Mouse (Mus musculus) gastrocnemius, postnatal 10 days (tissue): Measurements from ENCODE around the gene Fbn1. TPM values are rescaled to one million over a fixed set of nuclear protein-coding genes. Genes with fewer than 3 reads are reported as not detected.

Source experiments
- DNase-seq: peaks from one replicate; pipeline ENCODE4 v3.0.0; 2021; ENCODE audit warnings: mixed read lengths
- long read RNA-seq, 2 experiments: library from polyadenylated mRNA; stranded (forward); transcript quantifications; one replicate each; pipeline ENCODE4 v2.0.0; 2021
- total RNA-seq, 2 experiments: library from RNA; stranded (reverse); gene quantifications; 2 replicates each; pipeline ENCODE4 v1.2.3; 2021

Gene Fbn1
- 100 to 1,000 TPM; 212 to 274 TPM for total RNA-seq
- long read RNA-seq, experiment 1, full-length matches to known transcripts, result 9 of 49 reads
- long read RNA-seq, experiment 1, partial matches to known transcripts, result 29 of 49 reads
- long read RNA-seq, experiment 1, other reads (novel, unspliced or antisense), result 11 of 49 reads
- long read RNA-seq, experiment 2, full-length matches to known transcripts, result 7 of 42 reads
- long read RNA-seq, experiment 2, partial matches to known transcripts, result 28 of 42 reads
- long read RNA-seq, experiment 2, other reads (novel, unspliced or antisense), result 7 of 42 reads

DNA sequence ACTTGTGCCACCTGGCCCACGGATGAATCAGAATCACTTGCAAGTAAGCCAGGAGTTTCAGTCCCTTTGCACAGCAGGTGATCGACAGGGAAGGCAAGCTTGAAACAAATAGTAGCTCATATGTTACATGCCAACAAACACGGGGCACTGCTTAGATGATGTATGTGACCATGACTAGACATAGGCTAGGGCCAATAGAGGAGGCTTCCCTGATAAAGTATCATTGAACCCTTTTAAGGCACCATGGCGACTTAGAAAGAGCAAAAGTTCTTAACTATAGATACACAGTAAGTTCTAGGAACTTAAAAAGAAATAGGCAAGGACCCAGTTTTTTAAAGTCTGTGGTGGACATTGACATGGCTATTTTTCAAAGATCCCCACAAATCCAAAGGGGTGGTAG lies at the start of gene Fbn1:
TSS of gene Fbn1 (minus strand) at position 101 of the 400 bp plus-strand sequence.
- DNase-seq, result no peak

DNA sequence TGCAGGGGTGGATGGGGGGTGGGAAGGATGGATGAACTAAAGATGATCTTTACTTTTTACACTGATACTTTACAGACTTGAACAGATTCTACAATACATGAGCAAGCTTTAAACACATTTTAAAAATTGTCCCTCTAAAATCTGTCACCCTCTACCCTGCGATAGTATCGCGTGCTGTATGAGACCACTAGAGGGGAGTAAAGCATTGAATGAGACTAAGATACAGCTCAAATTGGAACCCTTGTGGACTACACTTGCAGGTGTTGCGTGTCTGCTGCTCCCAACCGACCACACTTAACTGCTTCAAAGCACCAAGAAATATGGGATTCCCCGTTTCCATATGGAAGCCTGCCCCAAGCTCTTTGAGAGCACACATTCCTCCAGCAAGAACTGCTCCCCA lies 48.0 kb upstream of the Fbn1 start:
- DNase-seq, result no peak

DNA sequence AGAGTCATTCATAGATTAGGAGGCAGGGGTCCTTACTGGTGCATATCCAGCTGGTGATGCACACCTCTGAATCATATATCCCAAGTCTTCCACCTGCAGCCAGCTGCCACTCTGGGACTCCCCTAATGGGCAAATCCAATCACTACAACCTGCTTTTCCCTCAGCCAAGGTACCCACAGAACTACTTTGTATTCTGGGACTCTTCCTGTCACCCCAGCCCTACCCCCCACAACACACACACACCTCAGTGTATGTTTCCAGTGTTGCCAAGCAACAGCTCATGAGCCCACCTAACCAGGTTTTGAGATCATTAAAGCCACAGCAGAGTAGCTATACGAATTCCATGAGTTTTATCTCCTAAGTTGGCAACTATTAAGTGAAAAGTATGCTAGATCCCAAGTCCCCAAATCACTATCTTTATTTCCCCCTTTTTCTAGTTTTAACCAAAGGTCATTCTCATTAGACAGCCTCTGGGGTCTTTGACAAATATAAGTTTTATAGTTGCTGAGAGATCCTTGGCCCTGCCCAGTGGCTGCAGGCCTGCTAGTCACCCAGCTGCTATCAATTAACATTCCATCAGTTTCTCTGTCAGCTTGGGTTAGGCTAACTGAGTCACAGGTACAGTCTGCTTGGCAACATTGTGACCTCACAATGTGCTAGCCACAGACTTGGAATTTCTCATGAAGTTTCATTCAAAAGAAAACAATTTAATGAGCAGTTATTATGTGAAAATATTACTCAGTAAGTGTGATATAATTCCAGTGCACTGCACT lies 41.2 kb upstream of the Fbn1 start:
- DNase-seq, result no peak

GRCm38 (mm10) chr2:125544986-125545385 lies 37.2 kb upstream of the Fbn1 start:
- DNase-seq, result no peak

GRCm38 (mm10) chr2:125543646-125544045 lies 35.9 kb upstream of the Fbn1 start:
- no peak for DNase-seq

- DNase-seq, result no peak
Measured at GRCm38 (mm10) chr2:125541451-125541850, 33.7 kb upstream of the Fbn1 start.

GRCm38 (mm10) chr2:125540579-125540978 lies 32.8 kb upstream of the Fbn1 start:
- DNase-seq, result no peak

GRCm38 (mm10) chr2:125539640-125540039 lies 31.8 kb upstream of the Fbn1 start:
- DNase-seq, result no peak

DNA sequence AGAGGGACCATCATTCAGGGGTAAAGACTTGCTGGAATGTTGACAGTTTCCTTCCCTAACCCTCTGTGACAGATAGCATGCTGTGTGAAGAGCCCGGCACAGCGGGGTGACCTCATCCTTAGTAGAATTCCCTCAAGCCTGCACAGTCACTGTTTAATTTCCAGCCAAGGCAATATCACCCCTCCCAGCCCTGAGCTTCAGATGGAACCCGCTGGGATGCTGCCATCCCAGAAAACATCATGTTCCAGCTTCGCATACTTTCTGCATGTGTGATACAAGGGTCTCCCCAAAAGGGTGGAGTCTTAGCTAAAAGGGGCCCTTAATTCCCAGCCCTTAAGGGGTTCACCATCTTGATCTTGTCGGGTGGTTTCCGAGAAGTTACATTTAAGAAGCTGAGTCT lies 22.9 kb upstream of the Fbn1 start:
- peak; percentile 40 for DNase-seq

DNA sequence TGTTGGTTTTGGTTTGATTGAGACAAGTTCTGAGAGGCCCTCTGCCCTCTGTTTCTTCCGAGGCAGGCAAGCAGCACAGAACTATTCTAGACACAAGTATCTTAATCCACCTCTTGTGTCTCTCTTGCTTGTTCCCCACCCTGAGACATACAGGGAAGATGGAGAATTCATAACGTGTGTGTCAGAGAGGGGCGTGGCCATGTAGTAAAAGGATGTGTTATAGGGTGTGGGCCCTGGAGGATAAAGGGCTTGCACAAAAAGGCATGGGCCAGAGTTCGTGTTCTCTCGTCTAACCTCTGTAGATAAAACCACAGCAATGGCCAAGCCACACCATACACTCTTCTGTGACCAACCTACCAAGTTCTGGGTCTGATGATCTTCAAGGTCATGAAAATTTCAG lies 18.8 kb upstream of the Fbn1 start:
- DNase-seq, result no peak

DNA sequence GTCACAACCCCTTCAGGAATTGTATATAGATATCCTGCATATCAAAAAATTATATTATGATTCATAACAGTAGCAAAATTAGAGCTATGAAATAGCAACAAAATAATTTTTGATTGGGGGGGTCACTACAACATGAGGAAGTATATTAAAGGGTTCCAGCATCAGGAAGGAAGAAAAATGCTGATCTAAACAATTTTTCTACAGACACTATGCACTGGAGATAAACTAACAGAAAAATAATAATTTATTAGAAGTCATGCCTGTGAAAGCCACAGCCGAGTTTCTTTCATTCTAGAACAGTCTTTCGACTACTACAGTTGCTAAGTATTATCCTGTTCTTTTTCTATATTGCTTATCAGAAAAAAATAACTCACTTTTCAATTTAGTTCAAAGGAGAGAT lies 17.7 kb upstream of the Fbn1 start:
- no peak for DNase-seq

GRCm38 (mm10) chr2:125516594-125516993 lies 8.8 kb upstream of the Fbn1 start:
- DNase-seq, result peak; percentile 41

GRCm38 (mm10) chr2:125515291-125516057 lies 7.7 kb upstream of the Fbn1 start:
- DNase-seq, result no peak

- no peak for DNase-seq
Measured at GRCm38 (mm10) chr2:125514391-125514790, 6.6 kb upstream of the Fbn1 start.

- no peak for DNase-seq
Measured at GRCm38 (mm10) chr2:125512544-125512943, 4.8 kb upstream of the Fbn1 start.

DNA sequence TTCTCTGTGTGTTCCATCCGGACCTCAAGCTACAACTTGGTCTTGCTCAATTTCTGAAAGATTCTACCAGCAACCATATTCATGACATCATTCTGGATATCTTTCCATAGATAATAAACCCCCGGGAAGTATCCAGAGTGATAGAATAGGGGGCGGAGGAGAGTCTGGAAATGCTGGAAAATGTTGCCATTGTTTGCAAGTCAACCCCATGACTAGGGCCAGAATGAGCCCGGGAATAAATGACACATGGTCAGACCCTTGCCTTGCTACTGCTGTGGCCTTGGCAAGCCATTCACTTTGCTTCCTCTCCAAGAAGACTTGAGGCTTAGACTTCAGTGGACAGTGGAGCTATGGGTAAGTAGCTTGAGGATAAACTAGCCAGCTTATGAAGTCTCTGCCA lies 4.1 kb upstream of the Fbn1 start:
- DNase-seq, result no peak

DNA sequence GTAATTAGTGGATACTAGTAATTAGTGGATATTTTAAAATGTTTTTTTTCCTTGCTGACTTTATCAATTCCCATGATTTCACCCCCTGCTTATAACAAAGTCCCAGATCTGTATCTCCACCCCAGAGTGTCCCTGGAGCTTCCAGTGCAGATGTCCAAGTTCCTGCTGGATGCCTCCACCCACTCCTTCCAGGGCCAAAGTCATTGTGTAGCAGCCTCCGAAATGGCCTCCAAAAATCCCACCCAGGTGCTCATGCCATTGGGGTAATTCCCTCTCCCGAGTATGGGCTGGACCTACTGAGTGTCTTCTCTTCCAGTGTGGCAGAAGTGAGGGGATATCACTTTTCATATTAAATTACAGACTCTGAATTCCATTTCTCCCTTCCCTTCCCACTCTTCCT lies 3.0 kb upstream of the Fbn1 start:
- no peak for DNase-seq

GRCm38 (mm10) chr2:125508381-125508780 lies 588 bp upstream of the Fbn1 start:
- no peak for DNase-seq

DNA sequence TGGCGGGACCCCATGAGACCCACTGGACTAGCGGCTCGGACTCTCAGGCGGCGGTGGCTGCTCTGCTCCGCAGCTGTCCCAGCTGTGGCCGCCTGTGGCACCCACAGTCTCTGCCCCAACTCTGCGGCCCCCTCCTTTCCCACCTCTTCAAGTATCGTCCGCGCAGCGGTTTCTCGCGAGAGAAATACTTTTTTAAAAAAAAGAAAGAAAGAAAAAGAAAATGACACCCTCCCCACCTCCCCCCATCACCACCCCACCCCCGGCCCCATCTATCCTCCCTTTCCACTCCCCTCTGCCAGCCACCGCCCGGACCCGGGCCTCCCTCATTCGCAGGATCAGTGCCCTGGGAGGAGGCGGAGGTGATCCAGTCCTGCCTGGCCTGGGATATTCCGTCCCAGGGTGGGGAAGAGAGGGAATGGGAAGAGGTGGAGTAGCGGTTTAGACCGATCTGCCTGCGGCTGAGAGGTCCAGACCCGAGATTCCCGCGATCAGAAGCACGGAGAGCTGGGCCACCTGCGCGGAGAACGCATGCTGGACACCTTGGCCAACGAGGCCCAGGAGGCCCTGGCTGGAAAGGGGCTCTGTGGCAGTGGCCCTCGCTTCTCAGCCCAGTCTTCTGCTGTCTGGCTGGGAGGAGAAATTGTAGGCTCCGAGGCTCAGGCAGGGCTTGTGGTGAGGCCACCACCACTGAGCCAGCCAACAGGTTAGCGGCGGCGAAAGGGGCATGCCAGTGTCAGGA lies 1.3 kb downstream of the Fbn1 start:
- peak; percentile 26 for DNase-seq

- peak; percentile 76 for DNase-seq
Measured at GRCm38 (mm10) chr2:125505746-125506315, 2.0 kb downstream of the Fbn1 start.

GRCm38 (mm10) chr2:125505006-125505745 lies 2.6 kb downstream of the Fbn1 start, which contains the start of gene Gm9913:
Gene Gm9913, plus strand, starts transcription at chr2:125505089.
- peak; percentile 75 for DNase-seq
